Mouse (Mus musculus) frontal cortex, adult (tissue): ENCODE measurements around the gene Nmnat2.
A peak's percentile ranks its signal among the peaks of the same experiment; 100 is the strongest.

Experiments used
- ATAC-seq: cut with Nextera tagmentation; 2 replicates; pipeline ENCODE4 v1.9.2; 2017; ENCODE audit warnings: mild to moderate bottlenecking, moderate library complexity, mixed read lengths; ENCODE audit not compliant: low TSS enrichment

The Nmnat2 gene

DNA sequence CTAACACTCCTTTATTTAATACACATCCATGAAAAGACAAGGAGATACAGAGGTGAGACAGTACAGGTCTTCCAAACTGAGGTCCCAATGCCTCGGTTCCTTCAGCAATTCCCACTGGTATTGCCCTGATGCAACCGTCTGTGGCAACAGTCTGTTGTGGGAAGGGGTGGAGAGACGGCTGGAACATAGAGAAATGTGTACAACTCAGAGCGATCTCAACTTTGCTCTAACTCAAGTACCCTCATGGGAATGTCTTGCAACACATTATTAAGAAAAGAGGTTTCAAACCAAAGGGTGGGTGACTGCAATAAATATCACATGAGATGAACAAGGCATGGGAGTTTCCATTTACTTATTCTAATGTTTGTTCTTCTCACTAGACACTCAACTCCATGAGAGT, 168.0 kb downstream of the Nmnat2 start:
- no peak for ATAC-seq

DNA sequence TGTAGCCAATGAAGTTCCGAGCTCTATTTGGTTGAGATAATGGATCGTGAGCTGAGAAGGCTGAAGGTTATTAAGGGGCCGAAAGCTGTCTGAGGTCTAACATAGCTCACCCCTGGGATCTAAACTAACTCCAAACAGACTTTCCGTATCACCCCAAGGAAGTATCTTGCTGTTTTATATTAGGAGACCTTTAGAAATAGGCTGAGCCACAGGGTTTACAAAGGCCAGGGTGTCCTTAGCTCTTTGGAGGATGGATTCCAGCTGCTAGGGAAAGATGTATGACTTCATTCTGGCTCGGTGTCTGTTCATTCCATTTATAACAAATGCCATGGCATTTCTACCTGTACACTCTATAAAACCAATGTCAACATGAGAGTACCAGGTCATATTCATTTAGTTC, 169.7 kb downstream of the Nmnat2 start:
- no peak for ATAC-seq

DNA sequence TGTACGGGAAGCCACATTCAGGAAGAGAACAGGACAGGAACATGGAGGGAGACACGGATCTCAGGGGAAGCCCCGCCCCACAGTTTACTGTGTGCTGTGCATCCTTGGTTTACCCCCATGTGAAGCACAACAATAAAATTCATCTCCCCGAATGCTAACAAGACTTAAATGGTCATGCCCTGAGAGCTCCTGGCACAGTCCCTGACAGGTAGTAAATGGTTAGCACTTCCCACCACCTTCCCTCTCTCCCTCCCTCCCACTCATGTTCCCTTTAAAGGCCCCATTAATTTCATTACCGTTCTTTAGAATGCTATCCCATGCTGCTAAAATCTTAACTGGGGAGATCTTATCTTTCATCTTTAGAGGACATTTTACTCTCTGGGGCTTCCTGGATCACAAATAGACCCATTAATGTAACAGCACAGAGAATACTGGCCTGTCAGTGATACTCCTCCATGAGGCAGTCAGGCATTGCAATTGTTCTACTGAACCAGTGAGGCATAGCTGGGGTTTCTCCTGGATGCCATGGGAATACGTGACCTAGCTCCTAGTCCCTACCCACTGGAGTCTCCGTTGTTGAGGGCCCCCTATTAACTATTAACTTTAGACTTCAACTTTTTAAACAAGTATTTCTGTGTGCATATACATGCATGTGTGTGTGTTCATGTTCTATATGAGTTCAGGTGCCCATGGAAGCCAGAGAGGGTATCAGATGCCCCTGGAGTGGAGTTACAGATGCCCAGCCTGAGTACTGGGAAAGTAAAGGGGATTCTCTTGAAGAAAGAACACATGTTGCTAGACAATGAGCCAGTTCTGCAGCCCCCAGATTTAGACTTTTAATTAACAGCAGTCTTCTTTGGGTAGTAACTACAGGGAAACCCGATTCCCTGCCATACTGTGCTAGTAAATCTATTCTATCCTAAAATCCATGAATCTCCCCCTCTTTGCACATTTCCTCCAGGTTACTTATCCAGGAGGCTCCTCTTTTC, 170.8 kb downstream of the Nmnat2 start:
- no peak for ATAC-seq

DNA sequence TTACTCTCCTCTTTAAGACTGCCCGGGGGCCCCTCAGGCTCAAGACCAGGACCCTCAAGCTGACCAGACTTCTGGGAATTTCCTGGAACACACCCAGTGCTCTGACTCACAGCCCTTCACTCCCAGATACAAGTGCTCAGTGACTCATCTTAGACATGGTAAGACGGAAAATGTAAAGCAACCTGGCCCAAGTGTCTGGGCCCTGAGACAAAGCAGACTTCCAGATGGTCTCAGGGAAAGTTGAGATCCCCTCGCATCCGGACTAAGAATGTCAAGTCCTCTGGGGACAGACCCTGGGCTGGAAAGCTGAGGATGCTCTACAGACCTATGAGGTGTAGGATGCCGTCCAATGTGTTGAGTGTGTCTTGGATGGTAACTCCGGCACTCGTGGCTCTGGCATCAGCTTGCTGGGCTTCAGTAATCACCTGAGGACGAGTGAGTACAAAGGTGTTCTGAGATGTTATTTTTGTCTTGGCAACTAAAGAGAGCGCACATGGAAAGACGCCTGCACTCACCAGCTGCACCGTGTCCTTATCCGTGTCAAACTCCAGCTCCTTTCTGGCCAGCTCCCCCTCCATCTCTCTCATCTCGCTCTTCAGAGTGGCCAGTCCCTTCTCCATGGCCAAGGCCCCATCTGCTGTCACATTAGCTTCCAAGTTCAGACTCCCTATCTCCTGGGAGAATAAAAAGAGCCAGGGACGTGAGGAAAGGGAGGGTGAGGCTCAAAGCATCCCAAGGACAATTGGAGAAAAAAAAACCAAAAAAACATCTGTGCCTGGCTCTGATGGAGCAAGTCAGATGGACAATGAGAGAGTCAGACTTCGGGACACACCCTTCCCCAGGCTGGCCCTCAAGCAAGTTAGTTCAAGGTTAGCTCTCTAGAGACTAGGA, 171.9 kb downstream of the Nmnat2 start:
- ATAC-seq: peak; percentile 47; the same call in 1 of the 2 replicates

DNA sequence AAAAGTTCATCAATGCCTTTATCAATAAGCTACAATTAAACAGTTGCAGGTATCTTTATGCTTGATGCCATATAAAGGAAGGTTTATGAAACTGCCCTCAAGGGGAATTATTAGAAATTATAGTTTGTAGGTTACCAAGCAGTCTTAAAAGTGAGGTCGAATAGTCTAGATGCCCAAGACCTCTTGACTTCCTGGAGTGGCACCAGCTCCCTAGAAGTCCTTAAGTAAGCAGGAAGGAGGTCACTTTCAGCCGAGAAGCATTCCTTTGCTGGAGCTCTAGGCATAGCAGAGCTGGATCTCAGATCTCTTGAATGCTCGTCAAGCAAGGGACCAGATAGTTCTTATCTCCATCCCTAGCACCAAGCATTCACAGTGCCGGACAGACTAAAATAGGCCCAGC, 172.8 kb downstream of the Nmnat2 start:
- ATAC-seq: no peak

DNA sequence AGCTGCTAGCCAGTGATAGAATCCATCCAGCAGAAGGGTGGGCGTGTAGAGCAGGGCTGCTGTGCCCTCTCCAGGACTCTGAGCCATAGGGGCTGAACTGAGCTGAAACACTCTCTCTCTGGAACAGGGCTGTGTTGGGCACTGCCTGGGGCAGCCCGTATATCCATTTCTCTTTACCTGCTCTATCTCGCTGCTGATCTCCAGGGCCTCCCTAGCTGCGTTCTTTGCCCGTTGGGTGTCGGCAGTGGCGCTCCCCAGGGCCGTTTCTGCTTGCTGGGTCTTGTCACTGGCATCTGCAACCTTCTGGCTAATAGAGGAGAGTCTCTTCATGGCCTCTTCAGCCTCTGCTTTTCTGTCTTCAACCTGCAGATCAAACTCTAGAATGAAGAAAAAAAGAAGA, 174.0 kb downstream of the Nmnat2 start:
- ATAC-seq: no peak

DNA sequence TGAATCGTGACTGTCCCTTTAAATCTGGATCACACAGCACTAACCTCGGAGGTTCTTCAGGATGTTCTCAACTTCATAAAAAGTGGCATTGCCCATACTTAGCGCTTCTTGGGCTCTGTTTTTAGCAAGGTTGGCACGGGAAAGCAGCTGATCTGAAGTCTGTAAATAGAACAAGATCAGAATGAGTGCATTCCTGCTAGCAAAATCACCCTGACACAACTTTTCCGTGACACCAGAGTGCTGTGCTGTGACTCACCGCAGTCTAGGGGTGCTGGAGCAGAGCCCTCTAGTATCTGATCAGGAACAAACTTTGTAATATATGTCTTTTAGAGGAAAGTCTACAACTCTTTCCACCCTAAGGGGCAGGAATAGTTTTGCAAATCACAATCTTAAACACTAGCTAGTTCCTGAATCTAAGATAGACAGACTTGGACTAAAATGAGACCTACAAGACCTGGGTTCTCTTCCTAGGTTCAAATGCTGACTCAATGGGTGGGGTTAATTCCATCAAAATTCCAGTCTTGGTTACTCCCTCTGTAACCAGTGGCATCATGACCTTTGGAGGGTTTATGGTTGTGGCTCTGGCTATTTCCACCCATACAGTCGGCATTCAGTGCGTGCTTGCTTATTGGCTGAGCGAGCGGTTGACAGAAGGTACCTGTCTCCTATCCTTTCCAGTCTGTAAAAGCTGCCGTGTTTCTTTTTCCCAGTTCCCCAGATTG, 175.4 kb downstream of the Nmnat2 start:
- ATAC-seq: peak; percentile 53

DNA sequence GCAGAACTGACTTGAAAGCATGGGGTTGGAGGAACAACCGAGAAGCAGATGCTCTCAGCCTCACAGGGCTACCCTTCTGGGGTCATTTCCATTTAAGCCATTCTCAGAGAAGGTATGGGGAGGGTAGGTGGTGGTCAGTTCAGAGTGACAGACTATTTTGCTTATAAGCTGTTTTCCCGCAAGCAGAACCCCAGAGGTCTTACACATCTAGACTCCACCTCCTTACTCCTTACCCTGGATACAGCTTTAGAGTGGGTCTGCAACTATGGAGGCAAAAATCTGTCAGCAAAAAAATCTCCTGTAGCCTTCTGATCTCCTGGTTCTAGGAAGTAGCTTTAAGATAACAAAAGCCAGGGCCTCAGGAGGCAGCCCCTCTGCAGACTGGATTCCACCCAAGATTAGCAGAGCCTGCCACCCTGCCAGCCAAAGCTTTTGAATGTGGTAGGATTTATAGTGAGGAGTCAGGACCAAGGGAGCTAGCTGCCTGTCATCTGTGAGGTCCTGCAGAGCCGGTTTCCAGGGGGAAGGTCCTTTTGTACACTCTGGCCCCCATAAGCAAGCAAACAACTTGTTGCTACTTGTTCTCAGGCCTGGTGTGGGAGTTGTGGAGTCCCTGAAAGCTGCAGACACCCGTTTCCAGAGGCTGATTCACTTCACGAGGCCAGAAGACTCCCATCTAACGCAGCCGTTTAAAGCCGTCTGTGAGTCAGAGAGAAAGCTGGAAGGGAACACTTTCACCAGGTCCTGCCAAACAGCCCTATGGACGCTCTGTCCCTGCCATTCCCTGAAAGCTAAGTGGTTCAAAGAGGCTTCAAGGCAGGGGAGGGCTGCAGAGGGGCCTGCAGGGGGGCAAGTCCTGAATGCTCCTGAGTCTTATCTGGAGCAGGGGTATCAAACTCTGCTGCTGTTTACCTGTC, 179.3 kb downstream of the Nmnat2 start:
- ATAC-seq: peak; percentile 74; the same call in 1 of the 2 replicates

DNA sequence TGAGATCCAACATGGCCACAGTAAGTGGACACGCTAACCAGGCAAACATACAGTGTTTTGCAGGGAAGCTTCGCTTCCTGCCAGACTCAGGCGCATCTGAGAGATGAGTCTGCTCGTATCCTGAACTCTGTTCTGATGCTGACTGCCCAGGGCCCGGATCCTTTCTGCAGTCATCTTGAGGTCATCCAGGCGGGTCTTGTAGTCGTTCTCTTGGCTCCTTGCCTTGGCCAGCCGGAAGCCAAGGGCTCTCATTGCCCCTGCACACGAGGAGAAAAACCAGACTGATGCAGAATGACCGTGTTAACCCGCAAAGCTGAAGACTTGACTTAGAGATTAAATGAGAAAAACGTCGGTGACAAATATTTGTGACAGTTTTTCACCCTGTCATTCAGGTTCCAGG, 181.9 kb downstream of the Nmnat2 start:
- ATAC-seq: no peak

DNA sequence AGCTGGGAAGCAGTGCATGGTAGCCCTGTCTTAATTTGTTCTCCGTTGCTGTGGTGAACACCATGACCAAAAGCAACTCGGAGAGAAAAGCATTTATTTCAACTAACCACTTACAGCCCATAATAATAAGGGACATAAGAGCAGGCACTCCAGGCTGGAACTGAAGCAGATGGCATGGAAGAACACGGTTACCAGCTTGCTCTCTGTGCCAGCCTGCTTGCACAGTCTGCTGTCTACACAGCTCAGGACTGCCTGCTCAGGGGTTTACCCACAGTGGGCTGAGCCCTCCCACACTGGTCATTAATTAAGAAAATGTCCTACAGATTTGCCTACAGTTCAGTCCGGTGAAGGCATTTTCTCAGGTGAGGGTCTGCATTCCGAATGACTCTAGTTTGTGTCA, 183.7 kb downstream of the Nmnat2 start:
- peak; percentile 71 for ATAC-seq

DNA sequence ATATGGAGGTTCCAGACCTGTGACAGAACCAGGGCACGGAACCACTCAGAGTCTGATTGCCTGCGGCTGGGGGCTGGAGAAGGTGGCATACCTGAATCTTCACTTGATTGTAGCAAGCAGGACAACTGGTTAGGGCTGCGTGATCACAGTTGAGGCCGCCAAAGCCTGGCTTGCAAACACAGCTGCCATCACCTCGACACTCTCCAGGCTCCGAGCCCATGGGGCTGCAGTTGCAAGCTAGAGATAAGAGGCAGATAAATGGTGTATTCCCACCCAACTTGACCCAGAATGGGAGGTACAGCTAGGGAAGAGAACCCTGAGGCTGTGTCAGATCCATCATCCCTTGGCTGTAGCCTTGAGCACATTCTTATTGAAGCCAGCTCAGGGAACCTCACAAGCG, 184.8 kb downstream of the Nmnat2 start:
- no peak; the same call in 1 of the 2 replicates for ATAC-seq

DNA sequence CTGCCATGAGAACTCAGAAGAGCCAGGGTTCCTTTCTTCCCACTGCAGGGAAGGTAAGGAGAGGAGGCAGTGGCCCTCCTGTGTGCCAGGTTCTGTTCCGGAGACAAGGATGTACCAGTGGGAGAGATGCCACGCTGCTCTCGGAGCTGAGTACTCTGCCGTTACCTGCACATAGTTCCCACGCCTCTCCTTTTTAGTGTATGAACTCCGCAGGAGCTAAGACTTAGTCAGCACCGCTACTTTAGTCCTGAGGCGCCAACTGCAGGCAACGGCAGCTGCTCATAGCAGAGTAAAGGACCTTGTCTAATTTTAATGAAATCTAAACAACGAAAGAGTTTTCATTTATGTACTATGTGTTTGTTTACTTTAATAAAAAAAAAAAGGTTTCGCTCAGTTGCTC, 185.5 kb downstream of the Nmnat2 start:
- peak; percentile 69 for ATAC-seq

DNA sequence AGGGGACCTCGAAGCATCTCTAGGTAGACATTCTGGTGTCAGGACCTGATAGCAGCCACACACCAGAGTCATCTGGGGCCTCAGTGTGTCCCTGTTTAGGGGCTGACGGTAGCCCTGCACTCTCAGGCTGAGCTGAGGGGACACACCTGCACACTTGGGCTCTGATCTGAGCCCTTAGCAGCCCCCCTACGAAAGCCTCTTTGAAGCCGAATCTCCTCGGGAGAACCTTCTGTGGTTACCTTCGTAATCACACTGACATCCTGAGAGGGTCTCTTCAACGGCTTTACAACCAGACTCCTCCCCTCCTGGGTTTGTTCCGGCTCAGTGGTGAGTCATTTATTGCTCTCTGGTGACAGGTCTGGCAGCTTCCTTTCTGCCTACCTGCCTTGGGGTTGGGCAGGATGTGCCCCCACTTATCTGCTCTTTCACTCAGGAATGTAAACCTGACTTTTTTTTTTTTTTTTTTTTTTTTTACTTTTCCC, 186.0 kb downstream of the Nmnat2 start:
- ATAC-seq: no peak

DNA sequence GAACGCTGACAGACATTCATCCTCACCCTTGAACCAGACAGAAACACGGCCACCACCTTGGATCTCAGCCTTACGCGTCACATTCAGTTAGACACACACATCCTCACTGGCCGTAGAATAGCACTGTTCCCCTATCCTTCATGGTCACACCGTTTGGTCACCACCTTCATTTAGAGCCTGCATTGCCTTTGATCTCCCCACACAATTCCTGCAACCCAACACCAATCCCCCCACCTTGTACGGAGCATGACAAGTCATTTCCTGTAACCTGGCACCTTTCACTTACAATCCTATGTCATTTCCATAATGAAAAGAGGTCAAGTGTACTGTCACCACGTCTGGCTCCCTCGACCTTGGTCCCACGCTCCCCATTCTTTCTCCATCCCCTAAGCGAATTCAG, 189.2 kb downstream of the Nmnat2 start:
- no peak for ATAC-seq

DNA sequence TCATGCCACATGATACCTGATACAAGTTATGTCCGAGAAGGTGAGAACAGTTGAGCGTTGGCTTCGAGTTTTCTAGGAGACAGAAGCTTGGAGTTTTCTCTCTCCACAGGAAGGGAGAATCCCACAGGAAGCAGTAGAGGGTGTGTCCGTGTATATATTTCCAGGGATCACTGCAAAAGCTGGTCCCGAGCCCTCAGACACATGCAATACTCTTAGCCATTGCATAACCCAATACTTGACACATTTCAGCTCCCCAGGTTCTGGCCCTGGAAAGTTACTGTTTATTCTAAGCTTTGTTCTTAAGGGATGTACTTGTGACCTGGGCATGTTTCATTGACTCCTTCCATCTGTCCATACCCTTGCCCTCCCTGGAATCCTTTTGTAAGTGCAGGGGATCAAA, 191.0 kb downstream of the Nmnat2 start:
- ATAC-seq: no peak

DNA sequence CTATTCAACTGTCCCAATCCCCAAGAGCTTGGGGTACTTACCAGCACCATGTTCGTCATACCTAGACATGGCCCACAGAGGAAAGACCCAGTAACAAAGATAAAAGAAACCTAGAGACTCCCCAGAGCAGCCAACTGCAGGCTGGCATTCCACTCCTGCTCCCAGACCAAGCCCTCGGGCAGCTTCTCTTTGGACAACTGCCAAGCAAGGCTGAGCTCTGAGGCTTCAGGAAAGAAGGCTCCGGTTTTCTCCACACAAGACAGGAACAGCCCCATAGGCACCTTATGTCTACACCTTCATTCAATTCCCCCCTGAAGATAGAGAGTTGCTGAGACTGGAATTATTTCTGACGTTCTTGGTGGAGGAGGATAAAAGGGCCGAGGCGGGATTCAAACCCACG, 197.8 kb downstream of the Nmnat2 start:
- no peak for ATAC-seq

DNA sequence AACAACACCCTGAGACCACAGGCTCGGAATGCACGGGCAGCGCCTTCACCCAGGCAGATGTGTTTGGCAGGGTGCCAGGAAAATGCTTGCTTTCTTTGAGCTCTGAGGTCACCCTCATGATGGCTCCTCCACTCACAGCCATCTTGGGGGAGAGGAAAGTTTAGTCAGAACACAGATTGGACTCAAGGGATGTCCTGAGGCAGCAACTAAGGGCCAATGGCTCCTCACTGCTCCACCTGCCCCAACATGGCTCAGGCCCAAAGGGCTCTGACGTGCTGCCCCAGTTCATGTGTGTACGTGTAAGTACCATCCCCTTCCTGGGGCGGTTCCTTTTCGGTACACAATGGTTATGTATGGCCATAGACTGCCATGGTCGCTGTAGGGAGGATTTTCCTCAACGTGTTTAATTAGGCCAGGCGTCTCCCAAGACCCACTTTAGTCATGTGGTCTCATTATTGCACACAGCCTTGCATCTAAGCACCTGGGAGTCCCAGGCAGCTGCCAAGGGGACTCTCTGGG, 198.9 kb downstream of the Nmnat2 start:
- ATAC-seq: no peak

DNA sequence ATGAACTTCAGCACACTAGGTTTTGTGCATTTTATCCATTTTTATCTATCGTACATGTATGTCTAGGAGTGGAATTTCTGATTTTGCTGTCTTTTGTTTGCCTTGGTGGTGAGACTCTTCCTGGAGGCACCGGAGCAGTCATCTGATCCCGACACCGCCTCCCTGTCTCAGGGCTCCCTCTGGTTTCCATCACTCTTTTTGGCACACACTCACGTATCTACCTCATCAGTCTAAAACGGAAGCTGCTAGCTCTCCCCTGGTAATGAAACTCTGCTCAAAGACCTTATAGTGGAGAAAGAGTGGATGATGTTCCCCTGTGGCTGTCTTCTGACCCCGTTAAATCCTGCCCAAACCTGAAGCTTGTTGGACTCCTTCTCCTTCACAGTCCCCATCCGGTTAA, 200.6 kb downstream of the Nmnat2 start:
- no peak for ATAC-seq

DNA sequence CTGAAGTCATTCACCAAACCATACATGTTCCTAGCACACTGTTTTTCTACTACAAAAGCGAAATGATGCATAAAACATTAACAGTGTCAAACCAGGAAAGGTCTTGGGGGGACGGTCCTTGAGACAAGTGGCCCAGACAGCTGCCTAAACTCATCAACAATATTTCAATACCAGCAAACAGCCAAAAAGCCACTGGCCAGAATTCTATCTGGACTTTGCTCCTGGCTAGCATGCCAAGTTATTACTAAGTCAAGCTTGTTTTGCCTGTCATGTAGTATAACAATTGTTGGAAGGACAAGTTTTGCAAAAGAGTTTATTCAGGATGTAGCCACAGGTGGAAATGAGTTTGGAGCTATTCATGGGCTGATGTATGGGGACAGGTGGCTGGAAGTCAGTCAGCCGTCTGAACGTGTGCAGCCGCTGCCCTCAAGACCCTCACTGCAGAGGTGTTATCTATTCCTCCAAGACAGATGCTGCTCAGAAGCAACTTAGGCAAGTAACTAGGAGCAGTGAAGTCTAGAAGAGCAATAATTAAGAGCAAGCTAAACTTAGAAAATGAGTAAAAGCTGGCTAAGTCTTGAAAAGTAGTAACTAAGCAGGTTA, 202.3 kb downstream of the Nmnat2 start:
- ATAC-seq: no peak

DNA sequence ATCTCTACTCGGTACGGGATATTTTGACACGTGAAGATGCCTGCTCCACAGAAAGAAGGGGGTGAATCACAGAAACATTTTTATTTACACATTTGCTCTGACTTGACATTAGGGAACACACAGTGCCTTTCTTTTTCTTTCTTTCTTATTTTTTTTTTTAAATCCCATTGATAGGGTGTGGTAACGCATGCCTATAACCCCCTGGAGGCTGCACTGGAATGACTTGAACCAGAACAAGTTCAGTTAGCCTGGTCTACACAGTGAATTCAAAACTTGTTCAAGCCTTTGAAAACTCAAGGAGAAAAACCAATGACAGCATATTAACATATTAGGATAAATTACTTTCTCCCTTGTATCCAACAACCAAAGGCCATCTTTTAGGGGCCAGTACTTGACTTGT, 204.3 kb downstream of the Nmnat2 start:
- no peak for ATAC-seq
